Mouse (Mus musculus) forelimb bud, embryonic 11.5 days (tissue): ENCODE results near the gene Pbld1.

Source experiments
- DNase-seq: peaks from one replicate; pipeline ENCODE4 v3.0.0-alpha.2; 2012; ENCODE audit warnings: low read depth, low spot score

The Pbld1 gene

DNA sequence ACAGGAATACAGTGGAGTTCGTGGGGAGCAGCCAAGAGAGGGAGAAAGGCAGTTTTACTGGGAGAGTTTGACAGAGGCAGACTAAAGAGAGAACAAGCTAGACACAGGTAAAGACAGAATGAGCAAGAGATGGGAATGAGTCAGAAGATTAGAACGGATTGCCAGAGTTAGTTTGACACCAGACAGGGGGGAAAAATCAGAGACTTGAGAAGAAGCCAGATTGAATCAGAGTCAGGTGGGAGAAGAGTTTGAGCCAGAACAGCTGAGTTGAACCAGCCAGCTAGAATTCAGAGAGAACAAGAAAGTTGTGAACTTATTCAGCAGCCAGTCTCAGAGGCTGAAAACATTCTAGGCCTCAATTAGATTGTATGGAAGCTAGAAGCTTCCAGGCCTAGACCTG is at the start of gene Pbld1:
Pbld1 (plus strand) TSS at position 301 of the 400 bp plus-strand sequence.
- DNase-seq: no peak

DNA sequence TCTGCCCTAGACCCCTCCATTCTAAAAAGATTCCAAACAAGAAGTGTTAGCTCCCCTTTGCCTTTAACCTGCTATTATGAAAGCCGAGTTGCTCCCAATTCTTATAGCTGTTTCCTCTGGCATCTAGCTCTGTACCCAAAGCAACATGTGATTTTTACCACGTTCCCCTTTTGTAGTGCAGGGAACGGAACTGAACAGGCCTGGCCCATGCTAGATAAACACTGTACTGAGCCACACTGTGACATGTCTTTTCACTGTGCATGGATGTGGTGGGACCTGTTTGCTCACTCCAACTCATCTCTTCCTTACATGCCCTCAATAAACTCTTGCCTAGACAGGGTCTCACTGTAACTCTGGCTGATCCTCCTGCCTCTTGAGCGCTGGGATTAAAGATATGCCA is 49.7 kb upstream of the Pbld1 start:
- DNase-seq: no peak

DNA sequence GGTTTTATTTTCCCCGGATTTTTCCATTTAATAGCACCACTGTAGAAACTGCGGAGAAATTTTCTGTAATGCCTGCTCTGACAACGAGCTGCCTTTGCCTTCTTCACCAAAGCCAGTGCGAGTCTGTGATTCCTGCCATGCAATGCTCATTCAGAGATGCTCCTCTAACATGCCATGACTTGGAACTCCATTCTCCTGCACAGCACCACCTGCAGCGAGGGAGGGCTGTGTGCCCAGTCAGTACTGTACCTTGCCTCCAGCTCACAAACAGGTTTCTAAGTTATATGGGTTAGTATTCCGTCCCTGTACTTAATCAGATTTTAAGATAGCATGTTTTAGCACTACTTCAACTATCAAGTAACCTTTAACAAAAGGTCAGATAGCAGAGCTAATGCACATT is 48.4 kb upstream of the Pbld1 start:
- DNase-seq: no peak

DNA sequence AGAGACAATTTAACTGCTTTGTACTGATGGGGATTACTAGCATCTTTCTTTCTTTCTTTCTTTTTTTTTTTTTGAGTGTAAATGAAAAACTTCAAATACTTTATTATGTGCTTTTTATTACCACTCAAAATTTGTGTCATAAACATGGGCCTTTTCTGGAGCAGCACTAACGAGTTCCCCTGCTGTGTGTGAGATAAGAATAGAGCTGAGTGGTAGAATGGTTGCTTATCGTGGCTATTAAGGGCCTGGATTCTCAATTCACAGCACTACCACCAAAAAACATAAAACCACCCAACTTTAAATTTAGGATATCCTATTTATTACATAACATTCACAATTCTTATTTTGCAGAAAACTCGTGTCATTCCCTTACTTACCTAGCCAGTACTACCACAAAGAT is 46.5 kb upstream of the Pbld1 start:
- DNase-seq: no peak

DNA sequence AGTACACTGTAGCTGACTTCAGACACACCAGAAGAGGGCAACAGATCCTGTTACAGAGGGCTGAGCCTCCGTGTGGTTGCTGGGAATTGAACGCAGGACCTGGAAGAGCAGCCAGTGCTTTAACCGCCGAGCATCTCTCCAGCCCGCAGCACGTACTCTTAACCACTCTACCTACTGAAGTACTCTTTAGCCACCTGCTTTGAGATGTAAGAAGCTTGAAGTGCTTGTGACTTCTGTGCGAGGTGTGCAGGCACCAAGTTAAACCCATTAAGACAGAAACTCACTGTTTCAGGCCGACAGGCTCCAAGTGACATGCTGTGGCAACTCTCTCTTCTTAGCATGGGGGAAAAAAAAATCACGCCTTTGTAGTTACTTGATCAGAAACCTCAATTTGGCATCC is 45.8 kb upstream of the Pbld1 start:
- DNase-seq: no peak

DNA sequence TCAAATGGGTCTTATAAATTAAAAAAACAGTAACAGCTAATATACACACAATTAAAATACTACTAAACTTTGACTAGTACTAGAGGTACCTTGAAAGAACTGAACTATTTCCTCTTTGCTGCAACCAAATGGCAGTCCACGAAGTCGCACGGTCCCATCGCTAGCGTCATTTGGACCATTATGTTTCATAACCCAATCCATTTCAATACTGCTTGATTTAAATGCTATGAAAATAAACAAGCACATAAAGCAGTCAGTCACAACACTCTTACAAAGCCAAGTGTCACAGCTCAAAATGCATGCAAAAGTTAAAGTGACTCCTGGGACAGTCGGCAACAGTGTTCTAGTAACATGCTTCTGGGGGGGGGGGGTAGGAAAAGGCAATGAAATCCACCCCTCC is 40.7 kb upstream of the Pbld1 start:
- no peak for DNase-seq

DNA sequence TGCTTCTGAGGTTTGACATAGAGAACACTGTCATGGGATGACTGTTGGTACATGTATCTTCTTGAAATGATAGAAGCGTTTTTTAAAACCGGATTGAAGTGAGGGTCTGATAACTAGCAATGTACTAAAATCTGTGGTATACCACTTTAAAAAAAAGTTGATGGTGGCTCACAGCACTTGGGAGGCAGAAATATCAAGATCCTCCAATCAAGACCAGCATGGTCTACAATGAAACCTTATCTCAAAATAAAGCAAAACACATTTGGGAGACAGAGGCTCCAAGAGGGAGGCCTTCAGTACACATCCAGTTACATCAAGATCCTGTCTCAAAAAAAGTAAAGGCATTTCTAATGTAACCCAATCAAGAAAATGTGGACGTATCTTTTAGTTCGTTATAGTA is 38.3 kb upstream of the Pbld1 start:
- DNase-seq: no peak

DNA sequence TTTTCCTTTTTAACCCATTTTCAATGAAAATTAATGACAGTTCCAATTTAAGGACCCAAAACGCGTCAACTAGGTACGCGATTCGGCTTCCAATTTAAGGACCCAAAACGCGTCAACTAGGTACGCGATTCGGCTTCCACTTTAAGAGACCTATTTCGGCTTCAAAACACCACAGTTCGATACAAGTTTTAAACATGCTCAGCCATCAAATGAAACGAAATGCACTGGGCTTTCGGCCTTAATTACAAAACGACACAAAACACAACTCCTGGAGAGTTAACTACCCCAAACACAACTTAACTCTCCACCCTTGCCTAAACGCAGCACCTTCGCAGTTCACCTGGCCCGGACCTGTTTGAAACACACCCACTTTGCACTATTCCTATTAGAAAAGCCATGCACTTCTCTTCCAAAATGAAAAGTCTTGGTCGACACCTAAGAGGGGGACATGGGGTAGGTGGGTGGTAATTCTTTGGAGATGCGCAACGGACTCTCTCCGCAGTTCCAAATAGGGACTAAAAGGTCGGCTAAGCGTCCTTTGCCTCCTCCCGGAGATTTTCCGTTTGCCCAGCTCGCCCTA is 37.3 kb upstream of the Pbld1 start:
- no peak for DNase-seq

DNA sequence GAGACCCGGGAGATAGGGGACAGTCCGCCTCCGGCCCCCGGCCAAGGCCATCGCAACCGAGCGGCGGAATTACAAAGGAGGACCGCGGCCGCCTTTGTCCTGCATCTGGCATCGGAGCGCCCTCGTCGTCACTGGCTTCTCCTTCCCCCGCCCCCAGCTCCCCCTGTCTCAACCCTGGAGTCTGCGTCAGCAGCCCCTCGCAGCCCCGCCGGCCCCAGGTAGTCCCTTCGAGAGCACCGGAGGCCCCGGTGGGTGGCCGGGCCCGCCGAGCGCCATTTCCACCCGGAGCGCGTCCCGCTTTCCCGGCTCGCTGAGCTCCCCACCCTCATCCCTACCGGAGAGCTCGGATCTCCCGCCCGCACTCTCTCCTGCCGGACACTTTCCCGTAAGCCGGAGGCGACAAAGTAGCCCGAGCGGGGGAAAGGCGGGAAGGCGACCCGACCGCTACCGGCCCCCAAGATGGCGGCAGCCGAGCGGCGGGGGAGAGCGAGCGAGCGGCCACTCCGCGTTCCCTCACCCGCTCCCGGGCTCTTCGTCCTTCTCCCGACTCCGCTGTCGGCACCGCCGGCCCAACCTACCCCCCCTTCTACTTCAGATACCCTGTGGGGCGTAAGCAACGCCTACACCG is 36.7 kb upstream of the Pbld1 start:
- peak; percentile 37 for DNase-seq

DNA sequence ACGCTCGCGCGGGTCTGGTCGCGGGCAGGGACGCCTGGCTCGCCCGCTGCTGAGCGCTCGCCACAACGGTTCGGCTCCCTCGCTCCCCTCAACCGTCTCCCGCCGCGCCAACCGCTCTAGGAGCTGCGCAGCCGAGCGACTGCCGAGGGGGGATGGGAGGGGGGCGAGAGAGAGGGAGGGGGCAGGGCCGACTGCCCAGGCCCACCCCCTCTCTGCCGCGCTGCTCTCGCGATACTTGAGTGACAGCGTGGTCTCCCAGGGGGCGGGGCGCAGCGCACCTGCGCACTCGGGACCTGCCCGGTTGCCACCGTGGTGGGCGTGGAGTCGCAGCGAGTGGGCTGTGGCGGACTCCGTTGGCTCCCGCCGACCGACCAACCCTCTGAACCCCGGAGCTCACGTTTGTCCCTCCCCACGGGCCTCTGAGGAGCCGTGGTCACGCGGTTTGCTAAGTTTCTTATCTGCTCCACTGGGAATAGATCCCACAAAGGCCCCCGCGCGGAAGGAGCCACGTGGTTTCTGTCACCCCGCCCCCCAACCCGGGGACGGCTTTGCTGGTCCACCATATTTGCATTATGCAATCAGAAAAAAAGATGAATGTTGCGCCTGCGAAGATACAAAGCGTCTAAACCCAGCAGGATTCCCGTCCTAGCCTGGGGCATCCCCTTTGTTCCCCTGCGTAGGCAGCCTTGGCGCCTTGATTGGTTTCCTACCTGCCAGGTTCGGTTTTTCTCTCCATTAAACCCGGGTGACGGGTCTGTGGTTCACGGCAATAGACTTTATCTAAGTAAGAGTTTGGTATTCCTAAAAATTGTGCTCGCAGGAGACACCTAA is 36.0 kb upstream of the Pbld1 start, which contains the start of the genes Hnrnph3 and Pbld2:
Hnrnph3 (minus strand) TSS at position 469 of the 831 bp plus-strand sequence.
Pbld2 (plus strand) TSS at position 567 of the 831 bp plus-strand sequence.
- DNase-seq: peak; percentile 99

DNA sequence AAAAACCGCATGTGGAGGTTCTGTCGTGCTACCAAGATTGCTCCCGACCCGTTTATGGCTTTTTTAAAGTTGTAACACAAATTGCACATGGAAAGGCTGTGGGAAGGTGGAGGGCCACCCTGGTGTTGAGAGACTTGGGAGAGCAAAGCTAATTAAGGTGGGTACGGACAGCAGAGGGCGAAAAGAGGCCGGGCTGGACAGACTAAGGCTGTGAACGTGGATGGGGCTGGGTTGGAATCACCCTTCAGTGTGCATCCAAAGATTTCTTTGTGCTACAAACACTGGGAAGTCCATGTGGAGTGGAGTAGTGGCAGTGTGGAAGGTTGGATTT is 35.4 kb upstream of the Pbld1 start:
- DNase-seq: peak; percentile 48

DNA sequence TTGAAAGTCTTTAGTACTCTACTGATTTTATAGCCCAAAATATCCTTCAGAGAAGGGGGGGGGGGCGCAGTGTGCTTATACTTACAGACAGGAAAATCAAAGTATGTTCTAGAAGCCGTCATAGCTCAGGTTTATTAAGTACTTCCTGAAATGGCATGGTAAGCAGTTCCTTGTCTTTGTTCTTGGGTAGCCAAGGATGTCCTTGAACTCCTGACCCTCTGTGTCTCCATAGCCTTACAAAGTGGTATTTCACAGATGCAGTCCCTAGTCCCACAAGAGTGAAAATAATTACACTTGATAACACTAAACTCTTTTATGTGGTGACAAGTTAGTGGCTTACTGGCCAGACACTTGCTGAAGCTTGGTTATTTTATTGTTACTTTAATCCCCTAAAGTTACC is 34.9 kb upstream of the Pbld1 start:
- DNase-seq: no peak

DNA sequence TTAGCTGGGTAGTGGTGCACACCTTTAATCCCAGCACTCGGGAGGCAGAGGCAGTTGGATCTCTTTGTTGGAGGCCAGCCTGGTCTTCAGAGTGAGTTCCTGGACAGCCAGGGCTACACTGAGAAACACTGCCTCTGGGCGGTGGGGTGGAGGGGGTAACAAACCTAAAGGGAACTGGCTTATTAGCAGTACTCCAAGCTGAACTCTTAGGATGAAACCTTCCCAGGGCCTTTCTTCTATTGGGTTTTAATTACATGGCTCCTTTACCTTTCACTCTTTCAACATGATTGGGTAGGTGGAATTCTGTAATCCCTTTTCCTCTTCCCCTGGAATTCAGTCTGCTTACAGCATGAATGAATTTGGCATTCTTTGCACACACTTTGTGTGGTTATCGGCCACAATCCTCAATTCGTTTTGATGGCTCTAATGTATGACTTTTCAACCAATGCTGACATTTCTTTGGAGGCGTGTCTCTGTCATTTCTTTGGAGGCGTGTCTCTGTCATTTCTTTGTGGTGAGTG is 34.4 kb upstream of the Pbld1 start:
- no peak for DNase-seq

DNA sequence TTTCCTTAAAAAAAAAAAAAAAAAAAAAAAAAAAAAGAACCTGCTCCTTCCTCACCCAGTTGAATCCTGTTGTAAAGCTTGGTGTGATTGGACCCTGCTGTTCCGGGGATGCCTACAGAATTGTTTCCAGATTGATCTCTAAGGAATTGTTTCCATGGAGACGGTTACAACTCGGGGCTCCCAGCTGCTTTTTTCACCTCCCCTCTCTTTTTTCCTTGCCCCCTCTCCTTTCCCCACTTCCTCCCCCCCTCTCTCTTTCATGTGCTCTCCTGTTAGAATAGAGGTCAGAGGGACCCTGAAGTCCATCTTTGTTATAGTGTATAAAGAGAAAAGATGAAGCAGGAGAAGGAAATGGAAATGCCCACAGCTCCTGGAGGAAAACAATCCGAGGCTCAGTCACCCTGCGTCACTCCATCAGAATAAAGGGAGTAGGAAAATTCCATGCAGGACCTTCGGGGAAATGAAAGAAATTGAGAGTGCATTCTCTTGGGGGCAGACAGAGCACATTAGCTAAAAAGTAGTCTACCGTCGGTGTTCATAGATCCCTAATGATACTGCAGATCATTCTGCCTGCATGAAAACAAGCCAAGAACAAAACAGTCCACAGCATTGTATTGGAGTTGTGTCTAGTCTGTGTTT is 33.7 kb upstream of the Pbld1 start:
- peak; percentile 68 for DNase-seq

DNA sequence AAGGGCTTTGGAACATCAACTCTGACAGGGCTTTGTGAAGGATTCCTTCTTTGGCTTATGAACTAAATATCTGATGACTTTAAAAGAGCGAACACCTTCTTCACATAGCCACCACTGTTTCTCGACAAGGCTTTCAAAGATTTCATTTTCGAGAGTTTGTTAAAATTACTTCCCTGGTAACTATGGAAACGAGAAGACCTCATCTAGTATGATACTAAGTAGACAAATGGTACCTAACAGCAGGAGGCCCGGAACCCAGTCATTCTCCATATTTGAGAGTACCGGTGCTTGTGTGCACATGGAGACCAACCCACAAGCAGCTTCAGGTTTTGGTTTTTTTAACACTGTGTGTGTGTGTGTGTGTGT is 33.2 kb upstream of the Pbld1 start:
- DNase-seq: no peak

DNA sequence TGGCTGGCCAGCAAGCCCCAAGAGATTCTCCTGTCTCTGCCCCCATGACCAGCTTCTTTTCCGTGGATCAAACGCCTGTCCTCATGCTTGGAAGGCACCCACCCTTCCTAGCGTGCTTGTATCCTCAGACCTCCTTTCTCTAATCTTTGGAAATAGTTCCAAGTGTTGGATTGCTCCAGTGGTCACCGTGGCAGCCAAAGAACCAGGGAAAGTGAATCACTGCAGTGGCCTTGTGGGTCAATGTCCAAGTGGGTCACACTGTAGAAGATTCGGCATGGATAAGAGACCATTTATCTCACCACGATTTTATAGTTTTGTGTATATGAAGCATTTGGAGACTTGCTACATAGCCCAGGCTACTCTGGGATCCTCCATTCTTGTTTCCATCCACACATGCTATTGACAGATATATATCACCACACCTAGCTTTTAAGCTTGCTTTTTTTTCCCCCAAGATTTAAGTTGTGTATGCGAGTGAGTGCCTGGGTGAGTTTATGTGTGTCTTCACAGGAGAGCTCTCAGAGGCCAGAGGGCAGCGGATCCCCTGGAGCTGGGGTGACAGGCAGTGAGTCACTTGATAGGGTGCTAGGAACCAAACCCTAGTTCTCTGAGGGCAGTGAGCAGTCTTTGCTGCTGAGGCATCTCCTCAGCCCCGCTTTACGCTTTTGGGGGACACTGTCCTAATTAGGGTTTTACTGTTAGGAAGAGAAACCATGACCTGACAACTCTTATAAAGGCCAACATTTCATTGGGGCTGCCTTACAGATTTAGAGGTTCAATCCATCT is 32.4 kb upstream of the Pbld1 start:
- no peak for DNase-seq

DNA sequence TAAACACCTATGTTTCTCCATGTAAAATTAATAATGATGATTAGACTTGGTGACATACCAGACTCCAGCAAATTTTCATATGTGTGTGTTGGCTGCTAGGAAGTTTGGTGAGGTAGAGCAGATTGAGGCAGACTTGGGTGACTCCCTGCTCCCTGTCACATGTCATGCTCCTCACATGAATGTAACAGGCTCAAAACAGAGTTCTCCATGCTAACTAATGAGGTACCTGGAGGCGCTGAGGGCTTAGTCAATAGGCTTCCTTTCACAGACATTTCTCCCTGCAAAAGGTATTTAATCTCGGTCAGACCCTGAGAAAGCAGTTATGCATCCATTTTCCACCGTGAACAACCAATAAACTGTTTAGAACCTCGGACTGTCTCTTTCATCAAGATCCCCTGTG is 31.6 kb upstream of the Pbld1 start:
- no peak for DNase-seq

DNA sequence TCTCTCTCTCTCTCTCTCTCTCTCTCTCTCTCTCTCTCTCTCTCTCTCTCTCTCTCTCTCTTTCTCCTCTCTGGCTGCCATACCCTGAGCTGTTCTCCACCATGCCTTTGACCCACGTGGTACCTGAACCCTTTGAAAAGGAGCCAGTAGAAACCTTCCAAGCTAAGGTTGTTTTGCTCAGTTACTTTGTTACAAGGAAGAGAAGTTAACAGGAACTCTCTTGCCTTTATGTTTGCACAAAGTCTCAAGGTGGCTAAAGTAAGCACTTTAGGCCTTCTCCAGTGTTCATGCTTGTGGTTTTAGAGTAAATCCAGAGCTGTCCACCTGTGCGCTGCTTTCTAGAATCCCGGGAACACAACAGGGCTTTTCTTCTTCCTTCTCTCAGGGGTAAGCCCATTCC is 27.7 kb upstream of the Pbld1 start:
- DNase-seq: no peak

DNA sequence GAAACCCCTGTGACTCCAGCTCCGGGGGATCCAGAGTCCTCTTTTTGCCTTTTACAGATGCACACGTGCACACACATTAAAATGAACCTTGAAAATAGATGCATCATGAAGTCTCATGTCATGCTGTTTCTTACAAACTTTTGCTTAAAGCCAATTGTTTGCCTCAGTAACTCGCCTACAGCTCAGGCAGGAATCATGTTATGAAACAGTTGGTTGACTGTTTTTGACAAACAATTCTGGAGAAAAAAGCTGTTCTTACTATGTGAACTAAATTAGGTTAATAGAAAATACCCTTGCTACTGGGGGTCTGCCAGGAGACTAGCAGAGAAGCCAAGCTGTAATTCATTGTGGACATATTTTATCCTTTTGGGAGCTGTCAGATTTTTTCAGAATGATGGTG is 27.0 kb upstream of the Pbld1 start:
- no peak for DNase-seq

DNA sequence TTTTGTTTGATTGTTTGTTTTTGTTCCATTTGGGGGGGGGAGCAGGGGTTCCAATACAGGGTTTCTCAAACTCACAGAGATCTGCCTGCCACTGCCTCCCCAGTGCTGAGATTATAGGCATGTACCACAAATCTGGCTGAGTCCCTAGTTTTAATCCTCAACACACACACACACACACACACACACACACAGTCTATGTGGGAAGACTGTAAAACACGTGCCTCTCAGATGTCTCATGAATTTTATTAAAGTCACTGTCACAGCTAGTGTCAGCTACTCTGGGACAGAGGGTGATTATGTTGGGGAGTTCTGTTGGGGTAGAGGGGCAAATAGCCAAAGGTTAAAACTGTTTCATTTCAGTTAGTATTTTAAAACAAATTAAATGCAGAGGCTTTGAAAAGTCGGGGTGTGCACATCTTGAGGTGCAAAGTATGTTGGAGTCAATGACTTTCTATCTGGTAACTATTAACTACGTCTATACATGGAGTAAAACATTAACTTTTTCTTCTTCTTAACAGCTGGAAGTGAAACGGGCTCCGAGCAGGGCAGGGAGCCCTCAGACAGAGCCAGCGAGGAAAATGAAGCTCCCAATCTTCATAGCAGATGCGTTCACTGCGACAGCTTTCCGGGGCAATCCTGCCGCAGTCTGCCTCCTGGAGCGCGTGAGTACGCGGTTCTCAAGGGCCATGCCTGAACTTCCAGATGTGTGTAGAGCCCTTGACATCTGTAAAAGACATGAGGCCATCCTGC is 21.2 kb upstream of the Pbld1 start:
- DNase-seq: no peak
